Mouse (Mus musculus) cortical plate, adult 2 months (tissue): ENCODE data around the gene Plekhh2.

Source experiments
- CTCF ChIP-seq: fragments of 200-500 bp; IDR thresholded peaks from 2 replicates; pipeline ENCODE4 v1.5.1; 2011; ENCODE audit warnings: mild to moderate bottlenecking, control low read depth, low read length; ENCODE audit not compliant: insufficient read depth; ENCODE audit errors: extremely low read depth
- POLR2A ChIP-seq: fragments of 200-500 bp; IDR thresholded peaks from 2 replicates; pipeline ENCODE4 v1.6.1; 2011; ENCODE audit warnings: mild to moderate bottlenecking, low read length, control low read depth; ENCODE audit not compliant: insufficient read depth; ENCODE audit errors: extremely low read depth

GRCm38 (mm10) chr17:84510355-84510754, 1.3 kb upstream of the Plekhh2 start:
- TF ChIP-seq CTCF (no peak), POLR2A (no peak)
